Mouse (Mus musculus): ENCODE measurements around the gene Acot2. TPM values are rescaled to one million over a fixed set of nuclear protein-coding genes. Genes with fewer than 3 reads are reported as not detected.

Acot2 gene
- polyA plus RNA-seq, 1 experiment from 2014 or later, result 41.2 TPM

Other genes with a start within 250 kb of the Acot2 start
- 0.69 and 0.93 TPM in 2 replicates for gene Papln, start 224.2 kb upstream of the Acot2 start, polyA plus RNA-seq (2015; fragmentation: Nextera tagmentation; extraction: Ambion mirVana)
- 36.8 and 40.9 TPM in 2 replicates for gene Numb, start 65.9 kb upstream of the Acot2 start, polyA plus RNA-seq (2015; fragmentation: Nextera tagmentation; extraction: Ambion mirVana)
- 14.2 and 16.2 TPM in 2 replicates for gene Riox1, start 37.3 kb upstream of the Acot2 start, polyA plus RNA-seq (2015; fragmentation: Nextera tagmentation; extraction: Ambion mirVana)
- gene Heatr4, start 3.0 kb upstream of the Acot2 start, polyA plus RNA-seq (2015; fragmentation: Nextera tagmentation; extraction: Ambion mirVana), result not detected in 2 replicates
- 85.5 and 92.8 TPM in 2 replicates for gene Acot1, start 21.6 kb downstream of the Acot2 start, polyA plus RNA-seq (2015; fragmentation: Nextera tagmentation; extraction: Ambion mirVana)
- gene Acot4, start 50.5 kb downstream of the Acot2 start, polyA plus RNA-seq (2015; fragmentation: Nextera tagmentation; extraction: Ambion mirVana), result 0.44 and 0.50 TPM in 2 replicates
- gene Gm49366, start 51.1 kb downstream of the Acot2 start, polyA plus RNA-seq (2015; fragmentation: Nextera tagmentation; extraction: Ambion mirVana), result not detected in 2 replicates
- 0.30 and 0.33 TPM in 2 replicates for gene Acot3, start 64.3 kb downstream of the Acot2 start, polyA plus RNA-seq (2015; fragmentation: Nextera tagmentation; extraction: Ambion mirVana)
- not detected in 2 replicates for gene Acot5, start 81.5 kb downstream of the Acot2 start, polyA plus RNA-seq (2015; fragmentation: Nextera tagmentation; extraction: Ambion mirVana)
- 1.6 TPM in 2 replicates for gene Acot6, start 112.8 kb downstream of the Acot2 start, polyA plus RNA-seq (2015; fragmentation: Nextera tagmentation; extraction: Ambion mirVana)
- gene Dnal1, start 126.5 kb downstream of the Acot2 start, polyA plus RNA-seq (2015; fragmentation: Nextera tagmentation; extraction: Ambion mirVana), result 4.8 and 6.1 TPM in 2 replicates
- gene Pnma1, start 160.6 kb downstream of the Acot2 start, polyA plus RNA-seq (2015; fragmentation: Nextera tagmentation; extraction: Ambion mirVana), result 1.8 TPM in 2 replicates
- gene Elmsan1, start 231.0 kb downstream of the Acot2 start, polyA plus RNA-seq (2015; fragmentation: Nextera tagmentation; extraction: Ambion mirVana), result 11.7 and 12.5 TPM in 2 replicates

Data from lung, embryonic 15.5 days (tissue).